Mouse (Mus musculus) intestine, embryonic 16.5 days (tissue): ENCODE measurements around the gene Dph5. TPM values are rescaled to one million over a fixed set of nuclear protein-coding genes. Genes with fewer than 3 reads are reported as not detected.

Experiments used
- ATAC-seq: fragments of 200-750 bp; cut with Nextera tagmentation; 2 replicates; pipeline ENCODE4 v1.8.0; 2017; ENCODE audit warnings: moderate TSS enrichment, moderate library complexity
- H3K27ac ChIP-seq: fragments of 300-500 bp; sonication (generic); 2 replicates; pipeline ENCODE4 v1.5.1; 2014; ENCODE audit warnings: mild to moderate bottlenecking, low read length
- H3K27me3 ChIP-seq: fragments of 300-500 bp; sonication (generic); replicated peaks from 2 replicates; pipeline ENCODE4 v1.6.1; 2014; ENCODE audit warnings: low read length, control low read depth, mixed read lengths; ENCODE audit not compliant: control insufficient read depth, insufficient read depth
- H3K36me3 ChIP-seq: fragments of 300-500 bp; sonication (generic); 2 replicates; pipeline ENCODE4 v1.6.1; 2014; ENCODE audit warnings: low read length, control low read depth; ENCODE audit not compliant: control insufficient read depth, insufficient read depth
- H3K4me1 ChIP-seq: fragments of 300-500 bp; sonication (generic); 2 replicates; pipeline ENCODE4 v1.6.1; 2014; ENCODE audit warnings: low read length, control low read depth, mixed read lengths; ENCODE audit not compliant: control insufficient read depth, insufficient read depth
- H3K4me2 ChIP-seq: fragments of 300-500 bp; sonication (generic); 2 replicates; pipeline ENCODE4 v1.6.1; 2014; ENCODE audit warnings: low read depth, low read length, control low read depth
- H3K4me3 ChIP-seq: fragments of 300-500 bp; sonication (generic); 2 replicates; pipeline ENCODE4 v1.5.1; 2014; ENCODE audit warnings: mild to moderate bottlenecking, low read length
- H3K9ac ChIP-seq: fragments of 300-500 bp; sonication (generic); 2 replicates; pipeline ENCODE4 v1.6.1; 2014; ENCODE audit warnings: low read depth, low read length
- H3K9me3 ChIP-seq: fragments of 300-500 bp; sonication (generic); 2 replicates; pipeline ENCODE4 v1.6.1; 2016; ENCODE audit warnings: low read length, control low read depth; ENCODE audit not compliant: control insufficient read depth
- WGBS: fragments of 180-500 bp; shearing (Covaris S2); extraction: QIAGEN DNeasy Blood & Tissue Kit; methylation state at CpG from one replicate; pipeline ENCODE4 v1.1.7; 2014; 5-methylcytosine and 5-hydroxymethylcytosine counted together
- polyA plus RNA-seq: library from polyadenylated mRNA; unstranded; fragments of >200 nt; fragmentation: Nextera tagmentation; extraction: Ambion mirVana; gene quantifications from 2 replicates; pipeline ENCODE4 v1.2.1, GENCODE M21; 2015

Dph5 gene
- polyA plus RNA-seq, 1 experiment from 2014 or later: 28.8 TPM

GRCm38 (mm10) chr3:115924401-115925190 is 37.0 kb downstream of the Dph5 start:
- Histone ChIP-seq H3K27me3 (no peaks in the 10 kb centered on the region), H3K4me2 (no peak overlapping the region), H3K27ac (0 out of 2 replicates have a peak overlapping the region, but pooled peaks have one; percentile 14), H3K36me3 (no peaks in the 10 kb centered on the region), H3K9ac (no peak overlapping the region), H3K9me3 (no peaks in the 10 kb centered on the region), H3K4me3 (no peak overlapping the region), H3K4me1 (no peaks in the 10 kb centered on the region)
- 74% methylated on average over 4 of the region's 4 CpGs for WGBS
- peak; percentile 85 for ATAC-seq

- Histone ChIP-seq H3K27me3 (no peaks in the 10 kb centered on the region), H3K9me3 (no peaks in the 10 kb centered on the region), H3K9ac (no peak overlapping the region), H3K4me1 (no peaks in the 10 kb centered on the region), H3K4me2 (no peak overlapping the region), H3K27ac (no peak overlapping the region), H3K36me3 (no peaks in the 10 kb centered on the region), H3K4me3 (no peak overlapping the region)
- WGBS: 89% methylated on average over 8 of the region's 8 CpGs
- no peak for ATAC-seq
Measured at GRCm38 (mm10) chr3:115926531-115926930, 38.9 kb downstream of the Dph5 start.

- Histone ChIP-seq H3K27me3 (no peaks in the 10 kb centered on the region), H3K4me1 (no peaks in the 10 kb centered on the region), H3K36me3 (no peaks in the 10 kb centered on the region; the same call in 1 of the 2 replicates), H3K4me3 (no peak overlapping the region), H3K4me2 (no peak overlapping the region), H3K9me3 (no peaks in the 10 kb centered on the region), H3K27ac (no peak overlapping the region), H3K9ac (no peak overlapping the region)
- WGBS: 90% methylated on average over 6 of the region's 6 CpGs
- no peak for ATAC-seq
Measured at GRCm38 (mm10) chr3:115931701-115932100, 44.1 kb downstream of the Dph5 start.

- Histone ChIP-seq H3K4me3 (no peak overlapping the region), H3K4me2 (no peak overlapping the region)
- 84% methylated on average over 18 of the region's 18 CpGs for WGBS
Measured at GRCm38 (mm10) chr3:115933293-115934186, 45.9 kb downstream of the Dph5 start.

GRCm38 (mm10) chr3:115936734-115937599 is 49.3 kb downstream of the Dph5 start:
- no peak overlapping the region for H3K4me3 ChIP-seq
- H3K9ac ChIP-seq: no peak overlapping the region
- H3K36me3 ChIP-seq: no peaks in the 10 kb centered on the region; the same call in 1 of the 2 replicates
- H3K27me3 ChIP-seq: no peaks in the 10 kb centered on the region
- no peak overlapping the region for H3K27ac ChIP-seq
- WGBS: 59% methylated on average over 4 of the region's 4 CpGs
- ATAC-seq: no peak
- no peaks in the 10 kb centered on the region for H3K4me1 ChIP-seq
- H3K4me2 ChIP-seq: no peak overlapping the region
- no peaks in the 10 kb centered on the region for H3K9me3 ChIP-seq

More at GRCm38 (mm10) chr3:115933293-115934186, 45.9 kb downstream of the Dph5 start:
- no peaks in the 10 kb centered on the region; the same call in 1 of the 2 replicates for H3K36me3 ChIP-seq
- H3K27me3 ChIP-seq: no peaks in the 10 kb centered on the region
- no peaks in the 10 kb centered on the region for H3K9me3 ChIP-seq
- H3K9ac ChIP-seq: no peak overlapping the region
- no peaks in the 10 kb centered on the region for H3K4me1 ChIP-seq
- no peak for ATAC-seq
- H3K27ac ChIP-seq: no peak overlapping the region

- Histone ChIP-seq H3K4me2 (no peak overlapping the region), H3K27me3 (no peaks in the 10 kb centered on the region), H3K4me1 (no peaks in the 10 kb centered on the region), H3K36me3 (no peaks in the 10 kb centered on the region; the same call in 1 of the 2 replicates), H3K4me3 (no peak overlapping the region), H3K27ac (no peak overlapping the region), H3K9ac (no peak overlapping the region), H3K9me3 (no peaks in the 10 kb centered on the region)
- ATAC-seq: no peak
- WGBS: 88% methylated on average over 10 of the region's 10 CpGs
Measured at GRCm38 (mm10) chr3:115937807-115938206, 50.2 kb downstream of the Dph5 start.

GRCm38 (mm10) chr3:115940510-115940909 is 52.9 kb downstream of the Dph5 start:
- H3K9me3 ChIP-seq: no peaks in the 10 kb centered on the region
- H3K9ac ChIP-seq: no peak overlapping the region
- no peak overlapping the region for H3K4me2 ChIP-seq
- H3K36me3 ChIP-seq: no peaks in the 10 kb centered on the region; the same call in 1 of the 2 replicates
- ATAC-seq: no peak
- WGBS: 96% methylated on average over 4 of the region's 4 CpGs
- H3K27ac ChIP-seq: no peak overlapping the region
- H3K4me1 ChIP-seq: no peaks in the 10 kb centered on the region
- H3K4me3 ChIP-seq: no peak overlapping the region
- no peaks in the 10 kb centered on the region for H3K27me3 ChIP-seq

- no peak overlapping the region for H3K9ac ChIP-seq
- no peak for ATAC-seq
- 95% methylated on average over 8 of the region's 8 CpGs for WGBS
Measured at GRCm38 (mm10) chr3:115941464-115941863, 53.8 kb downstream of the Dph5 start.

More at GRCm38 (mm10) chr3:115941464-115941863, 53.8 kb downstream of the Dph5 start:
- no peaks in the 10 kb centered on the region for H3K9me3 ChIP-seq
- no peaks in the 10 kb centered on the region for H3K4me1 ChIP-seq
- no peaks in the 10 kb centered on the region; the same call in 1 of the 2 replicates for H3K36me3 ChIP-seq
- no peak overlapping the region for H3K4me2 ChIP-seq
- no peak overlapping the region for H3K4me3 ChIP-seq
- H3K27ac ChIP-seq: no peak overlapping the region
- no peaks in the 10 kb centered on the region for H3K27me3 ChIP-seq
